Mouse (Mus musculus): Measurements from ENCODE around the gene Pkd1l1. TPM values are rescaled to one million over a fixed set of nuclear protein-coding genes. Genes with fewer than 3 reads are reported as not detected.

Gene Pkd1l1
- polyA plus RNA-seq, 1 experiment from 2014 or later, result 0.11 TPM

GRCm38 (mm10) chr11:9008761-9009160 is 35.7 kb upstream of the Pkd1l1 start:
- H3K9me3 ChIP-seq (ENCODE audit: control insufficient read depth, low read length), result no peaks in the 10 kb centered on the region
- ATAC-seq (ENCODE audit: insufficient number of reproducible peaks, insufficient read depth, low FRiP score, low read depth), result no peak
- H3K4me1 ChIP-seq (ENCODE audit: control insufficient read depth in 2 of 2, insufficient read depth in 2 of 2, low read length in 2 of 2), result peaks cover 0 to 12% of the 10 kb centered on the region in 2 experiments; a peak in 2 of 4 replicates
- no peak overlapping the region for H3K9ac ChIP-seq (ENCODE audit: low read length)
- peaks cover 42% of the 10 kb centered on the region for H3K36me3 ChIP-seq (ENCODE audit: control insufficient read depth, insufficient read depth, low read length)
- no peak overlapping the region for H3K4me3 ChIP-seq (ENCODE audit: control insufficient read depth in 1 of 2, insufficient read depth in 1 of 2, low read depth in 1 of 2, low read length in 2 of 2)
- no peaks in the 10 kb centered on the region for H3K27me3 ChIP-seq (ENCODE audit: control insufficient read depth, insufficient read depth, low read length)
- H3K27ac ChIP-seq (replicated peaks in 1 of 2; ENCODE audit: control insufficient read depth in 1 of 2, insufficient read depth in 1 of 2, low read depth in 2 of 2, low read length in 2 of 2), result no peak overlapping the region
- WGBS, result 92% methylated on average over 5 of the region's 5 CpGs
- H3K4me2 ChIP-seq (ENCODE audit: low read length), result no peak overlapping the region

- Histone ChIP-seq H3K9ac (ENCODE audit: low read length) (no peak overlapping the region), H3K4me3 (ENCODE audit: control insufficient read depth in 1 of 2, insufficient read depth in 1 of 2, low read depth in 1 of 2, low read length in 2 of 2) (no peak overlapping the region), H3K27me3 (ENCODE audit: control insufficient read depth, insufficient read depth, low read length) (no peaks in the 10 kb centered on the region), H3K9me3 (ENCODE audit: control insufficient read depth, low read length) (0 out of 2 replicates have a peak, but pooled peaks cover 3% of the 10 kb centered on the region), H3K27ac (replicated peaks in 1 of 2; ENCODE audit: control insufficient read depth in 1 of 2, insufficient read depth in 1 of 2, low read depth in 2 of 2, low read length in 2 of 2) (no peak overlapping the region), H3K4me1 (ENCODE audit: control insufficient read depth in 2 of 2, insufficient read depth in 2 of 2, low read length in 2 of 2) (peaks cover 0 to 6% of the 10 kb centered on the region in 2 experiments; a peak in 2 of 4 replicates), H3K4me2 (ENCODE audit: low read length) (no peak overlapping the region), H3K36me3 (ENCODE audit: control insufficient read depth, insufficient read depth, low read length) (peaks cover 25% of the 10 kb centered on the region)
- WGBS, result 68% methylated on average over 4 of the region's 4 CpGs
- ATAC-seq (ENCODE audit: insufficient number of reproducible peaks, insufficient read depth, low FRiP score, low read depth), result no peak
Observed at GRCm38 (mm10) chr11:8988084-8988483, 15.0 kb upstream of the Pkd1l1 start.

- ATAC-seq (ENCODE audit: insufficient number of reproducible peaks, insufficient read depth, low FRiP score, low read depth), result peak; percentile 28; the same call in 1 of the 2 replicates
- 0 out of 4 replicates have a peak overlapping the region, but pooled peaks of 1 of the 2 experiments have one; percentile 3 for H3K27ac ChIP-seq (replicated peaks in 1 of 2; ENCODE audit: control insufficient read depth in 1 of 2, insufficient read depth in 1 of 2, low read depth in 2 of 2, low read length in 2 of 2)
- no peak overlapping the region for H3K4me2 ChIP-seq (ENCODE audit: low read length)
- no peaks in the 10 kb centered on the region for H3K9me3 ChIP-seq (ENCODE audit: control insufficient read depth, low read length)
- H3K4me1 ChIP-seq (ENCODE audit: control insufficient read depth in 2 of 2, insufficient read depth in 2 of 2, low read length in 2 of 2), result peaks cover 0 to 6% of the 10 kb centered on the region in 2 experiments; a peak in 2 of 4 replicates
- H3K27me3 ChIP-seq (ENCODE audit: control insufficient read depth, insufficient read depth, low read length), result no peaks in the 10 kb centered on the region
- H3K36me3 ChIP-seq (ENCODE audit: control insufficient read depth, insufficient read depth, low read length), result peaks cover 7% of the 10 kb centered on the region
- H3K4me3 ChIP-seq (ENCODE audit: control insufficient read depth in 1 of 2, insufficient read depth in 1 of 2, low read depth in 1 of 2, low read length in 2 of 2), result no peak overlapping the region
- H3K9ac ChIP-seq (ENCODE audit: low read length), result no peak overlapping the region
Observed at GRCm38 (mm10) chr11:8986058-8986457, 13.0 kb upstream of the Pkd1l1 start.

GRCm38 (mm10) chr11:8983237-8983861 is 10.3 kb upstream of the Pkd1l1 start:
- no peaks in the 10 kb centered on the region for H3K9me3 ChIP-seq (ENCODE audit: control insufficient read depth, low read length)
- peaks cover 0 to 6% of the 10 kb centered on the region in 2 experiments; a peak in 2 of 4 replicates for H3K4me1 ChIP-seq (ENCODE audit: control insufficient read depth in 2 of 2, insufficient read depth in 2 of 2, low read length in 2 of 2)
- H3K9ac ChIP-seq (ENCODE audit: low read length), result no peak overlapping the region
- no peaks in the 10 kb centered on the region for H3K27me3 ChIP-seq (ENCODE audit: control insufficient read depth, insufficient read depth, low read length)
- no peaks in the 10 kb centered on the region for H3K36me3 ChIP-seq (ENCODE audit: control insufficient read depth, insufficient read depth, low read length)
- H3K4me3 ChIP-seq (ENCODE audit: control insufficient read depth in 1 of 2, insufficient read depth in 1 of 2, low read depth in 1 of 2, low read length in 2 of 2), result no peak overlapping the region
- H3K4me2 ChIP-seq (ENCODE audit: low read length), result no peak overlapping the region
- H3K27ac ChIP-seq (replicated peaks in 1 of 2; ENCODE audit: control insufficient read depth in 1 of 2, insufficient read depth in 1 of 2, low read depth in 2 of 2, low read length in 2 of 2), result no peak overlapping the region
- WGBS, result 37% methylated on average over 6 of the region's 6 CpGs
- no peak for ATAC-seq (ENCODE audit: insufficient number of reproducible peaks, insufficient read depth, low FRiP score, low read depth)

- Histone ChIP-seq H3K4me1 (ENCODE audit: control insufficient read depth in 2 of 2, insufficient read depth in 2 of 2, low read length in 2 of 2) (no peaks in the 10 kb centered on the region), H3K4me3 (ENCODE audit: control insufficient read depth in 1 of 2, insufficient read depth in 1 of 2, low read depth in 1 of 2, low read length in 2 of 2) (no peak overlapping the region), H3K9ac (ENCODE audit: low read length) (no peak overlapping the region), H3K27me3 (ENCODE audit: control insufficient read depth, insufficient read depth, low read length) (no peaks in the 10 kb centered on the region), H3K36me3 (ENCODE audit: control insufficient read depth, insufficient read depth, low read length) (no peaks in the 10 kb centered on the region), H3K27ac (replicated peaks in 1 of 2; ENCODE audit: control insufficient read depth in 1 of 2, insufficient read depth in 1 of 2, low read depth in 2 of 2, low read length in 2 of 2) (no peak overlapping the region), H3K4me2 (ENCODE audit: low read length) (no peak overlapping the region), H3K9me3 (ENCODE audit: control insufficient read depth, low read length) (no peaks in the 10 kb centered on the region)
- whole genome bisulfite sequencing, result 79% methylated on average over 4 of the region's 4 CpGs
- ATAC-seq (ENCODE audit: insufficient number of reproducible peaks, insufficient read depth, low FRiP score, low read depth), result no peak
Observed at GRCm38 (mm10) chr11:8978154-8978553, 5.1 kb upstream of the Pkd1l1 start.

- no peaks in the 10 kb centered on the region for H3K36me3 ChIP-seq (ENCODE audit: control insufficient read depth, insufficient read depth, low read length)
- ATAC-seq (ENCODE audit: insufficient number of reproducible peaks, insufficient read depth, low FRiP score, low read depth), result no peak
- H3K4me3 ChIP-seq (ENCODE audit: control insufficient read depth in 1 of 2, insufficient read depth in 1 of 2, low read depth in 1 of 2, low read length in 2 of 2), result no peak overlapping the region
- H3K9me3 ChIP-seq (ENCODE audit: control insufficient read depth, low read length), result no peaks in the 10 kb centered on the region
- H3K27ac ChIP-seq (replicated peaks in 1 of 2; ENCODE audit: control insufficient read depth in 1 of 2, insufficient read depth in 1 of 2, low read depth in 2 of 2, low read length in 2 of 2), result no peak overlapping the region
- H3K9ac ChIP-seq (ENCODE audit: low read length), result no peak overlapping the region
- no peak overlapping the region for H3K4me2 ChIP-seq (ENCODE audit: low read length)
- no peaks in the 10 kb centered on the region for H3K4me1 ChIP-seq (ENCODE audit: control insufficient read depth in 2 of 2, insufficient read depth in 2 of 2, low read length in 2 of 2)
- 48% methylated on average over 6 of the region's 6 CpGs for WGBS
- H3K27me3 ChIP-seq (ENCODE audit: control insufficient read depth, insufficient read depth, low read length), result no peaks in the 10 kb centered on the region
Observed at GRCm38 (mm10) chr11:8972093-8972492, 973 bp downstream of the Pkd1l1 start.

GRCm38 (mm10) chr11:8970509-8970908 is 2.6 kb downstream of the Pkd1l1 start:
- H3K4me1 ChIP-seq (ENCODE audit: control insufficient read depth in 2 of 2, insufficient read depth in 2 of 2, low read length in 2 of 2), result no peaks in the 10 kb centered on the region
- no peak for ATAC-seq (ENCODE audit: insufficient number of reproducible peaks, insufficient read depth, low FRiP score, low read depth)
- no peaks in the 10 kb centered on the region for H3K27me3 ChIP-seq (ENCODE audit: control insufficient read depth, insufficient read depth, low read length)
- H3K4me3 ChIP-seq (ENCODE audit: control insufficient read depth in 1 of 2, insufficient read depth in 1 of 2, low read depth in 1 of 2, low read length in 2 of 2), result no peak overlapping the region
- no peak overlapping the region for H3K27ac ChIP-seq (replicated peaks in 1 of 2; ENCODE audit: control insufficient read depth in 1 of 2, insufficient read depth in 1 of 2, low read depth in 2 of 2, low read length in 2 of 2)
- no peak overlapping the region for H3K4me2 ChIP-seq (ENCODE audit: low read length)
- WGBS, result 65% methylated on average over 9 of the region's 9 CpGs
- no peaks in the 10 kb centered on the region for H3K9me3 ChIP-seq (ENCODE audit: control insufficient read depth, low read length)
- H3K36me3 ChIP-seq (ENCODE audit: control insufficient read depth, insufficient read depth, low read length), result no peaks in the 10 kb centered on the region
- no peak overlapping the region for H3K9ac ChIP-seq (ENCODE audit: low read length)

- no peak overlapping the region for H3K4me2 ChIP-seq (ENCODE audit: low read length)
- H3K36me3 ChIP-seq (ENCODE audit: control insufficient read depth, insufficient read depth, low read length), result no peaks in the 10 kb centered on the region
- WGBS, result 93% methylated on average over 7 of the region's 7 CpGs
- no peak overlapping the region for H3K27ac ChIP-seq (replicated peaks in 1 of 2; ENCODE audit: control insufficient read depth in 1 of 2, insufficient read depth in 1 of 2, low read depth in 2 of 2, low read length in 2 of 2)
- no peak overlapping the region for H3K9ac ChIP-seq (ENCODE audit: low read length)
- H3K27me3 ChIP-seq (ENCODE audit: control insufficient read depth, insufficient read depth, low read length), result no peaks in the 10 kb centered on the region
- ATAC-seq (ENCODE audit: insufficient number of reproducible peaks, insufficient read depth, low FRiP score, low read depth), result no peak
- H3K4me3 ChIP-seq (ENCODE audit: control insufficient read depth in 1 of 2, insufficient read depth in 1 of 2, low read depth in 1 of 2, low read length in 2 of 2), result no peak overlapping the region
- H3K9me3 ChIP-seq (ENCODE audit: control insufficient read depth, low read length), result no peaks in the 10 kb centered on the region
- H3K4me1 ChIP-seq (ENCODE audit: control insufficient read depth in 2 of 2, insufficient read depth in 2 of 2, low read length in 2 of 2), result no peaks in the 10 kb centered on the region
Observed at GRCm38 (mm10) chr11:8968094-8968493, 5.0 kb downstream of the Pkd1l1 start.
